Mouse (Mus musculus) ES-Bruce4 (cell line): ENCODE measurements around the gene Tiam1. TPM values are rescaled to one million over a fixed set of nuclear protein-coding genes. Genes with fewer than 3 reads are reported as not detected.

Source experiments
- H3K27ac ChIP-seq: 2 replicates; pipeline ENCODE4 v1.5.1; 2012; ENCODE audit warnings: low read length, inconsistent platforms; ENCODE audit not compliant: insufficient read depth
- H3K27me3 ChIP-seq: 2 replicates; pipeline ENCODE4 v1.6.1; 2012; ENCODE audit warnings: mild to moderate bottlenecking, low read length, inconsistent platforms; ENCODE audit not compliant: control insufficient read depth, poor library complexity, insufficient read depth, severe bottlenecking
- H3K36me3 ChIP-seq: 2 replicates; pipeline ENCODE4 v1.6.1; 2012; ENCODE audit warnings: inconsistent platforms, mild to moderate bottlenecking, low read length, moderate library complexity; ENCODE audit not compliant: control insufficient read depth, poor library complexity, insufficient read depth, severe bottlenecking
- H3K4me1 ChIP-seq: one replicate; pipeline ENCODE4 v1.8.1; 2011; ENCODE audit warnings: low read length; ENCODE audit not compliant: control insufficient read depth, insufficient read depth
- H3K4me3 ChIP-seq: 2 replicates; pipeline ENCODE4 v1.5.1; 2011; ENCODE audit warnings: low read depth, mild to moderate bottlenecking, low read length
- H3K9ac ChIP-seq: 2 replicates; pipeline ENCODE4 v1.6.1; 2012; ENCODE audit warnings: low read depth, mild to moderate bottlenecking, inconsistent platforms; ENCODE audit not compliant: poor library complexity, severe bottlenecking
- H3K9me3 ChIP-seq: replicated peaks from 2 replicates; pipeline ENCODE4 v1.6.1; 2012; ENCODE audit warnings: mild to moderate bottlenecking, low read length, inconsistent platforms; ENCODE audit not compliant: control insufficient read depth, poor library complexity, insufficient read depth, severe bottlenecking
- CTCF ChIP-seq: IDR thresholded peaks from one replicate; pipeline ENCODE4 v1.8.1; 2011; ENCODE audit warnings: low read depth, low read length
- EP300 ChIP-seq: IDR thresholded peaks from 2 replicates; pipeline ENCODE4 v1.6.1; 2011; ENCODE audit warnings: low read depth, low read length; ENCODE audit not compliant: insufficient read depth
- POLR2A ChIP-seq: IDR thresholded peaks from one replicate; pipeline ENCODE4 v1.8.1; 2011; ENCODE audit warnings: low read length; ENCODE audit not compliant: insufficient read depth
- polyA plus RNA-seq: library from polyadenylated mRNA; stranded (reverse); fragments of >200 nt; gene quantifications from 2 replicates; pipeline ENCODE4 v1.2.4, GENCODE M21; 2011; ENCODE audit warnings: low read depth; ENCODE audit not compliant: missing spikeins, insufficient read depth, insufficient read length

Tiam1 gene
- polyA plus RNA-seq, 1 experiment, result 24.4 TPM

DNA sequence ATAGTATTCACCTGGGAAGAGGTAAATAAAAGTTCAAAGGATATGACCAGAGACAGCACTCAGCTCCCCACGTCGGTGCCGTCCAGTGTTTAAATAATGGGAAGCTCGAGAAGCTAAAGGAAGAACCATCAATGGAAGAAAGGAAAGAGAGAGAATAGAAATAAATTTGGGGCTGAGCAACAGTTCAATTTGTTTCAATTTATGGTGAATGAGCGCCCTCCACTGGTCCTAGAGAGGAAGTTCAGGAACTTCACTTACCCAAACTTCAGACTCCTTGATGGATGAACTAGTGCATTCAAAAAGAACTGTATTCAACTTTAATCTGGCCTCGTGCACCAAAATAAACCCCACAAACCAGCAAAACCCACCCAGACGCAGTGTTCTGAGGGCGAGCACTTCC lies 378.1 kb downstream of the Tiam1 start:
- no peaks in the 10 kb centered on the region for H3K4me1 ChIP-seq
- peaks cover 5% of the 10 kb centered on the region for H3K9me3 ChIP-seq
- no peak overlapping the region for H3K9ac ChIP-seq
- no peak overlapping the region for H3K4me3 ChIP-seq
- H3K36me3 ChIP-seq, result no peaks in the 10 kb centered on the region
- TF ChIP-seq POLR2A (no peak), EP300 (no peak), CTCF (no peak)
- H3K27me3 ChIP-seq, result no peaks in the 10 kb centered on the region
- no peak overlapping the region for H3K27ac ChIP-seq

DNA sequence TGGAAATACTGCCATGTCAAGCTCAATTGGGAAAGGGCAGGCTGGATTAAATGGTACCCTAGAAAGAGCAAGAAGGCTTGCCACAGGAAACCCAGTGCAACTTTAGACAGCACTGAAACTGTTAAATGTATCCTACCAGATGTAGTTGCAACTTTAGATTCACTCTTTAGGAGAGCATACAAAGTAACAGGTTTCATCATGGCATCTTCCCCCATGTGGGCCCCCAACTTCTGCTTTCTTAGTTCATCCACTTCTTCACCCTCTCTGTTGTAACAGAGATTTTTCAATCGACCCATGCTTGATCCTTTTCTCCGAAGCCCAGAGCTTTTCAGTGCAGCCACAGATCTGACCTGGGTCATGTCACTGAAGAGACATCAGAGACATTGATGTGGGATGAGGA lies 379.8 kb downstream of the Tiam1 start:
- Histone ChIP-seq H3K36me3 (no peaks in the 10 kb centered on the region), H3K27me3 (no peaks in the 10 kb centered on the region), H3K9me3 (peaks cover 3% of the 10 kb centered on the region), H3K9ac (no peak overlapping the region), H3K27ac (no peak overlapping the region), H3K4me3 (no peak overlapping the region), H3K4me1 (no peaks in the 10 kb centered on the region)
- no peak for TF ChIP-seq CTCF
- no peak for TF ChIP-seq EP300
- no peak for TF ChIP-seq POLR2A

DNA sequence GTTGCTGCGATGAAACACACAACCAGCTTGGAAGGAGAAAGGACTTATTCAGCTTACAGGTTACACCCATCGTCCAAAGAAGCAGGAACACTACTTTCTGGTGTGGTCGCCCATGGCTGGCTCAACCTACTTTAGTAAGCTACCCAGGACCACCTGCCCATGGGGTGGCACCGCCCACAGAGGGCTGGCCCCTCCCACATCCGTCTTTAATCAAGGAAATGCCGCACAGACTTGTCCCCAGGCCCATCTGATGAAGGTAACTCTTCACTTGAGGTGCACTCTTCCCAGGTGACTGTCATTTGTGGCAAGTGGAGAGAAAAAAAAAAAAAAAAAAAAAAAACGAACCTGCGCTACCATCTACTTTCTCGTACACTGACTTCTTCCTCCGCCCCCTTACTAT lies 381.0 kb downstream of the Tiam1 start:
- no peak for TF ChIP-seq CTCF
- H3K9me3 ChIP-seq, result peaks cover 3% of the 10 kb centered on the region
- no peak overlapping the region for H3K9ac ChIP-seq
- H3K27ac ChIP-seq, result no peak overlapping the region
- no peak overlapping the region for H3K4me3 ChIP-seq
- no peaks in the 10 kb centered on the region for H3K4me1 ChIP-seq
- no peaks in the 10 kb centered on the region; the same call in 1 of the 2 replicates for H3K27me3 ChIP-seq
- H3K36me3 ChIP-seq, result no peaks in the 10 kb centered on the region

GRCm38 (mm10) chr16:89762096-89762495 lies 381.5 kb downstream of the Tiam1 start:
- Histone ChIP-seq H3K27me3 (no peaks in the 10 kb centered on the region; the same call in 1 of the 2 replicates), H3K4me3 (no peak overlapping the region), H3K9me3 (peaks cover 3% of the 10 kb centered on the region), H3K9ac (no peak overlapping the region), H3K36me3 (no peaks in the 10 kb centered on the region), H3K4me1 (no peaks in the 10 kb centered on the region), H3K27ac (no peak overlapping the region)
- no peak for TF ChIP-seq POLR2A
- TF ChIP-seq CTCF, result no peak
- TF ChIP-seq EP300, result no peak

- peaks cover 3% of the 10 kb centered on the region for H3K9me3 ChIP-seq
- H3K4me3 ChIP-seq, result no peak overlapping the region
- TF ChIP-seq EP300, result no peak
- TF ChIP-seq POLR2A, result no peak
- no peak for TF ChIP-seq CTCF
- no peak overlapping the region for H3K27ac ChIP-seq
- H3K36me3 ChIP-seq, result no peaks in the 10 kb centered on the region
- no peaks in the 10 kb centered on the region for H3K4me1 ChIP-seq
- H3K27me3 ChIP-seq, result no peaks in the 10 kb centered on the region; the same call in 1 of the 2 replicates
- H3K9ac ChIP-seq, result no peak overlapping the region
Observed at GRCm38 (mm10) chr16:89757384-89757783, 386.2 kb downstream of the Tiam1 start.

GRCm38 (mm10) chr16:89754709-89755108 lies 388.9 kb downstream of the Tiam1 start:
- Histone ChIP-seq H3K36me3 (no peaks in the 10 kb centered on the region), H3K9me3 (peaks cover 3% of the 10 kb centered on the region), H3K4me1 (no peaks in the 10 kb centered on the region), H3K27me3 (no peaks in the 10 kb centered on the region; the same call in 1 of the 2 replicates), H3K27ac (no peak overlapping the region), H3K9ac (no peak overlapping the region), H3K4me3 (no peak overlapping the region)
- TF ChIP-seq CTCF, result no peak
- TF ChIP-seq EP300, result no peak
- TF ChIP-seq POLR2A, result no peak
